Mouse (Mus musculus) brain, embryonic 14.5 days (tissue): ENCODE data around the gene Il17ra.

Experiments used
- CTCF ChIP-seq: fragments of 200-500 bp; IDR thresholded peaks from 2 replicates; pipeline ENCODE4 v1.5.1; 2012; ENCODE audit warnings: inconsistent platforms, mild to moderate bottlenecking, moderate library complexity, borderline replicate concordance; ENCODE audit not compliant: insufficient read depth, insufficient read length; ENCODE audit errors: extremely low read depth
- POLR2A ChIP-seq: fragments of 200-500 bp; IDR thresholded peaks from 2 replicates; pipeline ENCODE4 v1.6.1; 2012; ENCODE audit warnings: mild to moderate bottlenecking, inconsistent platforms, borderline replicate concordance; ENCODE audit not compliant: poor library complexity, insufficient read depth, insufficient read length, severe bottlenecking; ENCODE audit errors: extremely low read depth

GRCm38 (mm10) chr6:120468259-120468658, 5.2 kb downstream of the Il17ra start:
- TF ChIP-seq POLR2A = no peak
- no peak for TF ChIP-seq CTCF
